Mouse (Mus musculus) bone marrow macrophage, adult 2 months (primary cell): ENCODE results near the gene Itpa. TPM values are rescaled to one million over a fixed set of nuclear protein-coding genes. Genes with fewer than 3 reads are reported as not detected.
"Not testable (repeated sequence)": the region's sequence is repeated elsewhere in the genome, so short reads cannot be mapped to it uniquely, and the experiment has no call there.

ENCODE experiments used
- H3K27ac ChIP-seq: 2 replicates; pipeline ENCODE4 v1.5.1; 2012; ENCODE audit warnings: low read depth, low read length; ENCODE audit not compliant: insufficient read depth
- H3K4me1 ChIP-seq: 2 replicates; pipeline ENCODE4 v1.6.1; 2012; ENCODE audit warnings: low read length; ENCODE audit not compliant: control insufficient read depth, insufficient read depth
- H3K4me3 ChIP-seq: 2 replicates; pipeline ENCODE4 v1.5.1; 2012; ENCODE audit warnings: mild to moderate bottlenecking, low read length, moderate library complexity; ENCODE audit not compliant: insufficient read depth
- CTCF ChIP-seq: IDR thresholded peaks from 2 replicates; pipeline ENCODE4 v1.5.1; 2012; ENCODE audit warnings: low read depth, mild to moderate bottlenecking, low read length, moderate library complexity
- POLR2A ChIP-seq: IDR thresholded peaks from 2 replicates; pipeline ENCODE4 v1.6.1; 2012; ENCODE audit warnings: mild to moderate bottlenecking, low read depth, low read length, borderline replicate concordance
- polyA plus RNA-seq: library from polyadenylated mRNA; stranded (reverse); fragments of >200 nt; gene quantifications from 2 replicates; pipeline ENCODE4 v1.2.4, GENCODE M21; 2012; ENCODE audit not compliant: missing spikeins, insufficient read depth, insufficient read length

Gene Itpa
- polyA plus RNA-seq, 1 experiment = 22.7 TPM

DNA sequence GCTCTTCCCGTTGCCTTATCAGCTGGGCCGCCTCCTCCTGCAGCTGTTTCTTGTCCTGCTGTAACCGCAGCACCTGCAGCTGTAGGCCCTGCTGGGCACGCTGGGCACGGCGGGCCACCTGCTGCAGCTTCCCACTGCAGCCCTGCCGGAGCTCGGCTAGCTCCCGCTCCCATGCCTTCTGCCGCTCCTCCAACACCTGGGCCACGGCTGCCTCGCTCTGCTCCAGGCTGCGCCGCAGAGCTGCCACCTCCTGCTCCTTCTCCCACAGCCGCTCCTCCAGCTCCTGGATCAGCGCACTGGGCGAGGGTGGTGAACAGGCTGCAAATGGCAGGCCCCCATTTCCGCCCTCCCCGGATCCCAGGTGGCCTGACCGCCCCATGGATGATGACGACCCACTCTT is 31.6 kb upstream of the Itpa start:
- no peak overlapping the region for H3K4me3 ChIP-seq
- peaks cover 4% of the 10 kb centered on the region for H3K4me1 ChIP-seq
- H3K27ac ChIP-seq = no peak overlapping the region
- TF ChIP-seq POLR2A = no peak
- TF ChIP-seq CTCF = no peak

DNA sequence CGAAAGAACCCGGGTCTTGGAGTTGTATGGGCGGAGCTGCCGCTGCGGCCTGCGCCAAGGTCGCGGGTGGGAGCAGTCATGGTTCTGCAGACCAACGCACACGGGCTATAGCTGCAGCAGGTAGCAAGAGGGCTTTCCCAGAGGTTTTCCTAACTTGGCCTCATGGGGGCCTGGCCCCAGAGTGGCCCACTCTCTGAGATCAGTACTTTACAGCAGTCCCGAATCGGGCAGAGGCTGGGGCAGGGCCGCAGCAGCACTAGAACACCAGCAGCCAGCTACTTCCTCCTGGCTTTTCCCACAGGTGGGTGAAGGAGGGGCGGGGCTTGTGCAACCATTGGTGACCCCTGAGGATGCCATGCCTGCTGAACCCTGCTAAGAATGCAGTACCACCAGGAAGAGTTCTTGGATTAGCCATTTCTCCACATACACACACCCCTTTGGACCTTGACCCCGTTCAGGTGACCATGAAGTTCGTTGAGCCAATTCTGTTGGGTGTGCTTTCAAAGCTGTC is 29.3 kb upstream of the Itpa start:
- H3K27ac ChIP-seq = no peak overlapping the region
- H3K4me3 ChIP-seq = no peak overlapping the region
- TF ChIP-seq CTCF (no peak), POLR2A (no peak)

DNA sequence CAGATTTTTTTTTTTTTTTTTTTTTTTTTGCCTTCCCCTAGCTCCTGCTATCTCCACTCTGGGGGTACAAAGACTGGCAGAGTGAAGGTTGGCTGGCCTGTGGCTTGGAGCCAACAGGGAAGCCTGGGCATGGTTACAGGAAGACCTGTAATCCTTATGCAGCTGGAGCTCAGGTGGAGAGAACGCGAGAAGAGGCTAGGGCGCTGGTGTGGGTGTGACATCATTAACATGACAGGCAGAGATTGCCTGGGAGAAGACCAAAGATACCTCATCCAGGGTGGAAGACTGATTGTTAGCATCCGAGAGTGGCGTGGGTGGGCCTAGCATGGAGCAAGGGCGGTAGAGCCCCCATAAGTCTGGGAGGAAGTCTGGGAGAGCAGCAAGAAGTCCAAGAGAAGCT is 28.1 kb upstream of the Itpa start:
- H3K4me3 ChIP-seq = no peak overlapping the region
- no peak overlapping the region for H3K27ac ChIP-seq
- no peak for TF ChIP-seq POLR2A
- no peak for TF ChIP-seq CTCF
- H3K4me1 ChIP-seq = peaks cover 6% of the 10 kb centered on the region

More for the DNA sequence above, 29.3 kb upstream of the Itpa start:
- H3K4me1 ChIP-seq = peaks cover 3% of the 10 kb centered on the region

DNA sequence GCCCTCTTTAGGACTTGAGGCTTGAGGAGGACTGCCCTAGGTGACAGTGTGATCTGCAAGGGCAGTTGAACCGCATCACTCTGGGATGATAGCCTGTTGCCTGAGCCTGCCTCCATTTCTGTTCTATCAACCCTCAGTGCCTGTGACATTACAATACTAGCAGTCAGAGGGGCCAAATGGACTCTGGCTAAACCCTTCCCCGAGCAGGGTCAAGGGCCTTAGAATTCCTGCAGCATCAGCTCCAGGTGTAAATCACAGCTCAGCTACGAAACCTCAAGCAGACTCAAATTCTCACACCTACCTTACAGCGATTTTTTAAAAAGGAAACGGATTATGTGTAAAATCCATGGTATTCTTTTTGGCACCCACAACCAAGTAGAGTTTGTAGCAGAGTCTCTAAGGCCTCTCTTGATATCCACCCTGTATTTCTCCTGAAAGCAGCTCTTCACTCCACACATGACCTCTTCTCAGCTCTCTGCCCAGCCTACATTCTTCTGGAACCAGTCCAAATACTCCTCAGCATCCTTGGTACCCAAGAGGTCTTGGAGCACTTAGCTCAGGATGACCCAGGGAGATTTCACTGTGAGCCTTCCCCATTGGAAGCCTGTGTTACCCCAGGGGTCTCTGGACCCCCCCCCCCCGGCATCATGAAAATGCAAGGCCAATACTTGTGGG is 25.9 kb upstream of the Itpa start:
- Histone ChIP-seq H3K4me1 (peaks cover 6% of the 10 kb centered on the region), H3K27ac (no peak overlapping the region), H3K4me3 (no peak overlapping the region)
- TF ChIP-seq CTCF = no peak
- TF ChIP-seq POLR2A = no peak

DNA sequence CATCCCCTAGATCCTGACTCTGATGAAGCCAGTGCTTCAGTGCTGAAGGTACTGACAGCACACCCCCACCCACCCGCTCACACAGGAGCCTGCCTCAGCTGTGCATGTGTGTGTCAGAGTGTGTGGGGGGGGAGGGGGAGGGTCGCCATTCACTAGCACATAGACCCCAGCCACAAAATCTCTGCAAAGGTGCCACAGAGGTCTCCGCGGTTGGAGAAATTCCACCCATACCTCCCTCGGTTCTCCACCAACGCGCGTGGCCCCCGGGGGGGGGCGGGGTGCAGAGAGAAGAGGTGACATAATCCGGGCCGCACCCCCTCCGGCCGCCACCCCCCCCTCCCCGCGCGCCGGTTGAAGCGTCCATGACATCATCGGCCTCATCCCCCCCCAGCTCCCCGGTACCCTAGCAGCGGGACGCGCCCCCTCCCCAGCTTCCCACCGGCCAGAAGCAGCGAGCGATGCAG is 25.2 kb upstream of the Itpa start:
- H3K27ac ChIP-seq = no peak overlapping the region
- peak overlapping the region; percentile 78 for H3K4me3 ChIP-seq
- peaks cover 6% of the 10 kb centered on the region for H3K4me1 ChIP-seq
- TF ChIP-seq POLR2A (no peak), CTCF (no peak)

DNA sequence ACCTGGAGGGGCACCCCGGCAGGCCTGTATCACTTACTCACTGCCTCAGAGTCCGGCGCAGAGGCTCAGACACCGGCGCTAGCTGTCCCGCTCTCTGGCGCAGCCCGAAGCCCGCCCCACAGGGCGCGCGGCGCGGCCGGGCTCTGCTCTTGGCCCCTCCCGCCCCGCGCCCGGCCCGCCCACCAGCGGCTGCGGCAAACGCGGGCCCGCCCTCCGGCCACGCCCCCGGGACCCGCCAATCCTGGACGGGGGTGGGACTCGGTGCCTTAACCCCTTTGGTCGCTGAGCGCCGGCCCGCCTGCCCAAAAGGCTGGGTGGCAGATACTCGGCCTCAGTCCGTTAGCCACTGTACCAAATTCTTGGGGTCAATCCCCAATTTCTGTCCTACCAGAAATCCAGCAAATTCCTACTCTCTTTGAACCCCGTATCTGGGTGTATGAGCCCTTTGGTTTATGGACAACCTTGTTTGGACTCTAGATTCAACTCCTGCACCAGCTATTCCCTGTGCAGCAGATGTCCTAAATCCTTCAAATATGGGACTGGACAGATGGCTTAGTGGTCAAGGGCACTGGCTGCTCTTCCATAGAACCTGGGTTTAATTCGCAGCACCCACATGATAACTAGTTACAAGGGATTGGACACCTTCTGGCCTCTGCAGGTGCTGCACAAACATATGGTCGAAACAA is 24.6 kb upstream of the Itpa start, which contains the start of gene Lzts3:
Gene Lzts3, minus strand, starts transcription at position 120 of the 686 bp plus-strand sequence.
- Histone ChIP-seq H3K4me3 (peak within 1 kb of the TSS; percentile 78), H3K27ac (no peak within 1 kb of the TSS), H3K4me1 (peaks cover 6% of the 10 kb centered on the region)
- TF ChIP-seq POLR2A (no peak), CTCF (no peak)

DNA sequence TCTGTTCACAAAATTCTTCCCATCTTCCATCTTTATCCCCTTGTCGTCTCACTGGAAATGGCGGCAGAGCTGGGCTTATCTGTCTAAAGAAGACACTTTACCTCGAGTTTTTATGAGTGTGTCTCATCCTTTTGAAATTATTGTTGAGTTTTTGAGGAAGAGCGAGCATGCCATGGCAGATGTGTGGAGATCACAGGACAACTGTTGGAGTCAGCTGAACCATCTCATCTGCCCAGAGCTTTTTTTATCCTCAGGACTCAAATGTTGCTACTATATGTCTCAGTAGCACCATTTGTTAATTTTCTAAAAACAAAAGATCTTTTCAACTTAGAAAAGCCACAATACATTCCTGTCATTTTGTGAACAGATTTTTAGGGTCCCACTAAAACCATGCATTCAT is 22.2 kb upstream of the Itpa start:
- Histone ChIP-seq H3K27ac (no peak overlapping the region), H3K4me3 (no peak overlapping the region), H3K4me1 (peaks cover 6% of the 10 kb centered on the region)
- TF ChIP-seq CTCF = no peak
- no peak for TF ChIP-seq POLR2A

DNA sequence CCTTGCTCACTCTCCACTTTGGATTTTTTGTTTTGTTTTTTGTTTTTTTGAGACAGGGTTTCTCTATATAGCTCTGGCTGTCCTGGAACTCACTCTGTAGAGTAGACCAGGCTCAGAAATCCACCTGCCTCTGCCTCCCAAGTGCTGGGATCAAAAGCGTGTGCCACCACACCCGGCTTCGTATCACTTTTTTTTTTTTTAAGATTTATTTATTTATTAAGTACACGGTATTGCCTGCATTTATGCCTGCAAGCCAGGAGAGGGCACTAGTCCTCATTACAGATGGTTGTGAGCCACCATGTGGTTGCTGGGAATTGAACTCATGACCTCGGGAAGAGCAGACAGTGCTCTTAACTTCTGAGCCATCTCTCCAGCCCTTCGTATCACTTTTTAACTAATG is 18.4 kb upstream of the Itpa start:
- not testable (repeated sequence) for H3K4me1 ChIP-seq, H3K4me3 ChIP-seq, H3K27ac ChIP-seq

DNA sequence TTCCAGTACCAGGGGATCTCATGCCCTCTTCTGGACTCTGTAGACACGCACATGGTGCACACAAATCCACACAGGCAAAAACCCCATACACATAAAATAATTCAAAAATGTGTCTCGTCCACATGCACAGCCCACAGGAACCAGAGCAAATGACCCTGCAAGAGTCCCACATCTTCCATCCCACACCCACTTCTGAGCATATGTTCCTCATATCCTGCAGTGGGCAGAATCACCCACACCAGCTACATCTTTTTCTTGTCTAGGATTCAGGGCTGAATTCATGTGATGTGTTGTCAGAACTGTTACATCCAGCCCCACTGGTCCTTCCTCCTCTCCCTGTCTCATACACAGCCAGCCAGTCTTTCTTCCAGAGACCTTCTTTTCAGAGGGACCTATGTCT is 14.1 kb upstream of the Itpa start:
- no peaks in the 10 kb centered on the region for H3K4me1 ChIP-seq
- no peak overlapping the region for H3K4me3 ChIP-seq
- H3K27ac ChIP-seq = no peak overlapping the region
- TF ChIP-seq CTCF (no peak), POLR2A (no peak)

DNA sequence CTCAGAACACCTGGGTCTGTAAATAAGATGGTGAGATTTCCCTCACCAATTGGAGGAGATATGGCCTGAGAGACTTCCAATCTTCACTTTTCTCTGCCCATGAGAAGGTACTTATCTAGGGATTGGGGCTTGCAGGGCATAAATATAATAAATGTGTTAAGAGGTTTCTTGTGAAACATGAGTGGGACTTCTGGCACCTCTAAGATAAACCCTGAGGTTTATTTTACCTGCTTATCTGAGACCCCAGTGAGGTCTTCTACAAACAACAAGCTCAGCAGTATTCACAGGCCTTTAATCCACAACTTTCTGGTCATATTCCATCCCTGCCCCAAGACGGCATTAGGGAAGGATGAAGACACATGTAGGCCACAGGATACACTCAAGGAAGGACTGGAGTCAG is 13.7 kb upstream of the Itpa start:
- TF ChIP-seq CTCF = no peak
- no peak for TF ChIP-seq POLR2A
- no peak overlapping the region for H3K27ac ChIP-seq
- no peaks in the 10 kb centered on the region for H3K4me1 ChIP-seq
- no peak overlapping the region for H3K4me3 ChIP-seq
